8 mouse cellular contexts compared by ENCODE assay signal in genomic region chr6:114012834-114013233, GRCm38 (mm10). TPM values are rescaled to one million over a fixed set of nuclear protein-coding genes. Genes with fewer than 3 reads are reported as not detected.
A peak's percentile ranks its signal among the peaks of the same experiment; 100 is the strongest.
DNase-seq lines count a peak whose midpoint lies in the region; ATAC-seq lines count a peak whose summit lies in the region.

No protein-coding gene starts in this region.

- ATAC-seq in cerebellum, adult (ENCODE audit: insufficient number of reproducible peaks, low FRiP score, low TSS enrichment) = no peak
- no peak for ATAC-seq in activated CD4-positive, CD25-positive, alpha-beta regulatory T cell, adult 4 months

- peak; percentile 60 for DNase-seq in cerebellum, adult 11-12 months
- peak; percentile 61 for DNase-seq in forelimb bud, embryonic 11.5 days (ENCODE audit: low read depth, low spot score)
- peak; percentile 83 to 91 for DNase-seq in kidney, postnatal 25 days
- peak; percentile 20 for DNase-seq in lung, postnatal 25 days (ENCODE audit: low spot score)
- no peak for DNase-seq in thymus, adult 18-20 months
- DNase-seq in layer of hippocampus, postnatal 25 days (ENCODE audit: extremely low spot score in 1 of 2, low spot score in 1 of 2) = no peak

RNA-seq across cellular contexts. Expression of gene Atp2b2, which starts 29.6 kb away (rescaled TPM):
- 100 to 1,000 TPM; 313 to 346 TPM for total RNA-seq in layer of hippocampus, postnatal 25 days (2021)
- under 1 TPM in 1 of 2 experiments, not detected in 1; 0.05 TPM for polyA plus RNA-seq in activated CD4-positive, CD25-positive, alpha-beta regulatory T cell, adult 4 months (2017; shearing (Covaris generic))

Comparison
In these comparisons a context has a peak if more than half of its experiments do, and no peak if none do; other contexts are left out.
1. DNase-seq: peak in cerebellum, adult 11-12 months (single experiment), forelimb bud, embryonic 11.5 days (single experiment), kidney, postnatal 25 days (2 of 2) and lung, postnatal 25 days (single experiment); none in thymus, adult 18-20 months (0 of 2) and layer of hippocampus, postnatal 25 days (0 of 2).